Mouse (Mus musculus) urinary bladder, postnatal 0 days (tissue): Measurements from ENCODE around the gene Eef1akmt3. TPM values are rescaled to one million over a fixed set of nuclear protein-coding genes. Genes with fewer than 3 reads are reported as not detected.

Source experiments
- microRNA counts: library from miRNA; unstranded; fragments of <30 nt; microRNA quantifications from one replicate; lab custom pipeline; 2016
- microRNA-seq: library from miRNA; unstranded; fragments of <30 nt; microRNA quantifications from one replicate; pipeline ENCODE4, GENCODE M21; 2016
- polyA plus RNA-seq: library from polyadenylated mRNA; unstranded; fragments of >200 nt; fragmentation: Nextera tagmentation; extraction: Ambion mirVana; gene quantifications from 2 replicates; pipeline ENCODE4 v1.2.1, GENCODE M21; 2015

Gene Eef1akmt3
- polyA plus RNA-seq = 0.50 and 0.82 TPM in 2 replicates

GRCm38 (mm10) chr10:127041274-127041766, at the start of gene Eef1akmt3, which contains the start of gene Mettl1:
Eef1akmt3 (minus strand) TSS chr10:127041513.
Mettl1 (plus strand) TSS chr10:127041414.

GRCm38 (mm10) chr10:127075080-127075479, 33.8 kb upstream of the Eef1akmt3 start, which contains the start of gene Agap2:
Agap2 (plus strand) TSS chr10:127075284.

GRCm38 (mm10) chr10:127070190-127071121, 29.1 kb upstream of the Eef1akmt3 start, which contains the start of gene Tspan31:
Tspan31 (minus strand) TSS chr10:127070264.

GRCm38 (mm10) chr10:127063239-127063872, 22.0 kb upstream of the Eef1akmt3 start, which contains the start of gene Cdk4:
Cdk4 (plus strand) TSS chr10:127063534.

GRCm38 (mm10) chr10:127059968-127060916, 18.9 kb upstream of the Eef1akmt3 start, which contains the start of gene March9:
March9 (minus strand) TSS chr10:127060184.

GRCm38 (mm10) chr10:127047954-127048353, 6.6 kb upstream of the Eef1akmt3 start, which contains the start of gene Cyp27b1:
Cyp27b1 (plus strand) TSS chr10:127048250.

GRCm38 (mm10) chr10:127030336-127031296, 10.7 kb downstream of the Eef1akmt3 start, which contains the start of gene Tsfm:
Tsfm (minus strand) TSS chr10:127030840.

GRCm38 (mm10) chr10:127000529-127000928, 40.8 kb downstream of the Eef1akmt3 start, which contains the start of gene Avil:
Avil (plus strand) TSS chr10:127000709.

MicroRNAs encoded within 50 kb of the gene (microRNA counts, 519-probe panel; counts per million panel counts)
- microRNA mmu-miR-26a (lab: Ali Mortazavi, UCI) (3,598 counts per million, percentile 62 among the panel's probes with 10 or more counts), microRNA mmu-miR-546 (lab: Ali Mortazavi, UCI) (not detected)

Small RNA genes within 50 kb of the gene (microRNA-seq; reads per million reads assigned to microRNA genes)
- 64.6 reads per million, percentile 43 among the genes with 10 or more reads in this experiment for gene Mir26a-2
- gene Mir546 = not detected

Other genes with a start within 250 kb of the Eef1akmt3 start
- 6.6 and 6.8 TPM in 2 replicates for gene Atp23, start 140.2 kb downstream of the Eef1akmt3 start, polyA plus RNA-seq
- gene Ctdsp2, start 62.8 kb downstream of the Eef1akmt3 start, polyA plus RNA-seq = 49.0 TPM in 2 replicates
- 0.22 and 0.30 TPM in 2 replicates for gene Avil, start 40.8 kb downstream of the Eef1akmt3 start, polyA plus RNA-seq
- gene Tsfm, start 10.7 kb downstream of the Eef1akmt3 start, polyA plus RNA-seq = 41.3 and 42.6 TPM in 2 replicates
- gene Mettl1, start 99 bp downstream of the Eef1akmt3 start, polyA plus RNA-seq = 32.0 and 32.9 TPM in 2 replicates
- not detected in 2 replicates for gene Cyp27b1, start 6.7 kb upstream of the Eef1akmt3 start, polyA plus RNA-seq
- gene March9, start 18.7 kb upstream of the Eef1akmt3 start, polyA plus RNA-seq = 0.29 and 0.46 TPM in 2 replicates
- 418 and 441 TPM in 2 replicates for gene Cdk4, start 22.0 kb upstream of the Eef1akmt3 start, polyA plus RNA-seq
- 97.1 and 105 TPM in 2 replicates for gene Tspan31, start 28.8 kb upstream of the Eef1akmt3 start, polyA plus RNA-seq
- gene Agap2, start 33.8 kb upstream of the Eef1akmt3 start, polyA plus RNA-seq = 0.18 TPM in 1 of 2 replicates, not detected in the other
- 56.6 and 59.5 TPM in 2 replicates for gene Os9, start 79.6 kb upstream of the Eef1akmt3 start, polyA plus RNA-seq
- 7.1 and 8.5 TPM in 2 replicates for gene B4galnt1, start 123.7 kb upstream of the Eef1akmt3 start, polyA plus RNA-seq
- gene Slc26a10, start 139.1 kb upstream of the Eef1akmt3 start, polyA plus RNA-seq = 0.63 and 1.5 TPM in 2 replicates
- 108 and 115 TPM in 2 replicates for gene Arhgef25, start 148.6 kb upstream of the Eef1akmt3 start, polyA plus RNA-seq
- 48.2 and 48.6 TPM in 2 replicates for gene Dtx3, start 154.2 kb upstream of the Eef1akmt3 start, polyA plus RNA-seq
- gene Pip4k2c, start 170.1 kb upstream of the Eef1akmt3 start, polyA plus RNA-seq = 19.6 and 20.3 TPM in 2 replicates
- gene Kif5a, start 221.8 kb upstream of the Eef1akmt3 start, polyA plus RNA-seq = 1.8 and 1.9 TPM in 2 replicates
- 145 and 157 TPM in 2 replicates for gene Dctn2, start 224.9 kb upstream of the Eef1akmt3 start, polyA plus RNA-seq
- 8.3 and 9.1 TPM in 2 replicates for gene Mbd6, start 247.5 kb upstream of the Eef1akmt3 start, polyA plus RNA-seq